Mouse (Mus musculus) forebrain, embryonic 16.5 days (tissue): Measurements from ENCODE around the gene Ltbp1. TPM values are rescaled to one million over a fixed set of nuclear protein-coding genes. Genes with fewer than 3 reads are reported as not detected.

ENCODE experiments used
- ATAC-seq: fragments of 200-750 bp; cut with Nextera tagmentation; 2 replicates; pipeline ENCODE4 v1.8.0; 2017; ENCODE audit warnings: mild to moderate bottlenecking, moderate library complexity
- H3K27ac ChIP-seq: fragments of 300-500 bp; sonication (generic); 2 replicates; pipeline ENCODE4 v1.5.1; 2014; ENCODE audit warnings: low read length, control low read depth
- H3K27me3 ChIP-seq: fragments of 300-500 bp; sonication (generic); replicated peaks from 2 replicates; pipeline ENCODE4 v1.6.1; 2014; ENCODE audit warnings: low read length; ENCODE audit not compliant: control insufficient read depth, insufficient read depth
- H3K36me3 ChIP-seq: fragments of 300-500 bp; sonication (generic); 2 replicates; pipeline ENCODE4 v1.6.1; 2014; ENCODE audit not compliant: control insufficient read depth, insufficient read depth
- H3K4me1 ChIP-seq: fragments of 300-500 bp; sonication (generic); replicated peaks from 2 replicates; pipeline ENCODE4 v1.6.1; 2014; ENCODE audit warnings: low read length; ENCODE audit not compliant: control insufficient read depth, insufficient read depth
- H3K4me2 ChIP-seq: fragments of 300-500 bp; sonication (generic); 2 replicates; pipeline ENCODE4 v1.6.1; 2014; ENCODE audit warnings: mild to moderate bottlenecking, low read length, control low read depth
- H3K4me3 ChIP-seq: fragments of 300-500 bp; sonication (generic); replicated peaks from 2 replicates; pipeline ENCODE4 v1.5.1; 2014; ENCODE audit warnings: mild to moderate bottlenecking, low read length, control low read depth
- H3K9ac ChIP-seq: fragments of 300-500 bp; sonication (generic); replicated peaks from 2 replicates; pipeline ENCODE4 v1.6.1; 2014; ENCODE audit warnings: low read depth, low read length, control low read depth
- H3K9me3 ChIP-seq: fragments of 300-500 bp; sonication (generic); 2 replicates; pipeline ENCODE4 v1.6.1; 2016; ENCODE audit warnings: low read length; ENCODE audit not compliant: control insufficient read depth
- WGBS: fragments of 180-500 bp; shearing (Covaris S2); extraction: QIAGEN DNeasy Blood & Tissue Kit; methylation state at CpG from one replicate; pipeline ENCODE4 v1.1.7; 2014; 5-methylcytosine and 5-hydroxymethylcytosine counted together
- polyA plus RNA-seq: library from polyadenylated mRNA; unstranded; fragments of >200 nt; fragmentation: Nextera tagmentation; extraction: Ambion mirVana; gene quantifications from 2 replicates; pipeline ENCODE4 v1.2.1, GENCODE M21; 2015

The Ltbp1 gene
- polyA plus RNA-seq, 1 experiment from 2014 or later: 2.3 TPM

DNA sequence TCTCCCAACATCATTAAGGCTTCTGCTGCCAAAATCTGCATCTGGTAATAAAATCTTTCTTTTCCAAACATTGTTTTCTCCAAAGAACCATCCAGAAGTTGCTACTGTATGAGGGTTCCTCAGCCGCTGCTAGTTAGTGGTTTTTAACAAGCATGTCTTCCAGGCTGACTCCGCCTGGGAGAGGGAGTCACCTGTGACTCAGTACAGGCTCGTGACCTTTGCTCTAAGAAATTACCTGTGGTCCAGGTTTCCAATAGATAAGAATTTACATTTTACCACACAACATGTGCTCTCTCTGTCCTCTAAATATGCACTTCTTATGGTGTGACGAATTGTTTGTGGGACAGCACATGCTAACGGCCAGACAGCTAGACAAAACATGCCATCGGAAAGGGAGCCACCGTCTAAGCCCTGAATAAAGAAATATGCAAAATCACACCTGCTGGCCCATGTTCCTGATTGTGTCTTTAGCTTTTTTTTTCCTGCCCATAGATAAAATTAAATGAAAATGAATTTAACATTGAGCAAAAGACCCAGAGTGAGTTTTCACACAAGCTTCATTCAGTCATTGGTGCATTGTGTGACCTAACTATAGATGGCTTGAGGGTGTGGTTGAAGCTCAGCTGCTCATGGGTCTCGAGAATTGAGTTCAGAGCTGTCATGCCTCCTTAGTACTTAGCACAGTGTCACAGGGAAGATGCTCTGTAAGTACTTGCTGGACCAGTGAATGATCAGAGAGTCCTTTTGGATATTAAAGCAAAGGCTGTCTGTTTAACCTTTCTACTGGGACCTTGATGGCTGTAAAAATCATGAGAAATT lies 29.0 kb upstream of the Ltbp1 start:
- Histone ChIP-seq H3K36me3 (no peaks in the 10 kb centered on the region), H3K27me3 (no peaks in the 10 kb centered on the region), H3K27ac (no peak overlapping the region), H3K9ac (no peak overlapping the region), H3K4me2 (no peak overlapping the region), H3K4me3 (no peak overlapping the region), H3K9me3 (no peaks in the 10 kb centered on the region), H3K4me1 (peaks cover 5% of the 10 kb centered on the region)
- 46% methylated on average over 8 of the region's 8 CpGs for WGBS
- peak; percentile 69 for ATAC-seq

DNA sequence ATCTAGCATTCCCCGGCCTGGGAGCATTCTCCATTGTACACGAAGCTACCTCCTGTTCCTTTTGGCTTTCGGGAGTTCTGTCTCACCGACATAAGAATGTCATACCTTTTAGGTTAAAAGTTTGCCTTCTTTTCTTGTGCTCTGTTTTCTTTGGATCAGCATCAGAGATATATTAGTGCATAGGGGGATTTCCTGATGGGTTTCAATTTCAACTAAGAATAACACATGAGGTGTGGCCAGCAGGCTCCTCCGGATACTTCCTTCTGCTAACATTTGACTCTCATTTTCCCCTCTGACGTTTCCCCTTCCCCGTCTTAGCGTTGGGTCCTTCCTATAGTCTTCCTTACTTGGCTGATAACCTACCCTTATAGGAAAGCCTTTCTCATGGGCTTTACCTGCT lies 25.6 kb upstream of the Ltbp1 start:
- no peak for ATAC-seq
- no peaks in the 10 kb centered on the region for H3K27me3 ChIP-seq
- no peak overlapping the region for H3K4me3 ChIP-seq
- no peak overlapping the region for H3K27ac ChIP-seq
- peaks cover 5% of the 10 kb centered on the region for H3K4me1 ChIP-seq
- H3K9me3 ChIP-seq: no peaks in the 10 kb centered on the region
- no peak overlapping the region for H3K4me2 ChIP-seq
- no peak overlapping the region for H3K9ac ChIP-seq
- H3K36me3 ChIP-seq: no peaks in the 10 kb centered on the region
- WGBS: 89% methylated on average over 8 of the region's 8 CpGs

DNA sequence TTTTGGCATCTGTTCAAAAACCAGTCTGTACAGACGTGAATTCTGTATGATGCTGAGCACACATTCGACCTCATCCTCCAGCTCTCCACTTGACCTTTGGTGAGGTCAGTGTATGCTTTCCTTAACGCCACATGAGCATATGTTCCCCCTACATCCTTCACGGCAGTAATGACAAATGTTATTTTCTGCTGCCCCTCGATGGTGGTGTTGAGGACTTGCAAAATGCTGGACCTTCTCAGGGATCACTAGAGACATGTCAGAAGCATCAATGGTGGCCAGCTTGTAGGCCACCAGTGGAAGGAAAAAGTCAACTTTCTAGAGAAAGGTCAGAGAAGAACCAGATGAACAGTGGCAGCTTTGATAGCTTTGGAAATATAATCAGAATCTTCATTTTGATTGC lies 23.7 kb upstream of the Ltbp1 start:
- Histone ChIP-seq H3K4me2 (no peak overlapping the region), H3K27me3 (no peaks in the 10 kb centered on the region), H3K9me3 (no peaks in the 10 kb centered on the region), H3K4me1 (peaks cover 5% of the 10 kb centered on the region), H3K9ac (no peak overlapping the region), H3K4me3 (no peak overlapping the region), H3K36me3 (no peaks in the 10 kb centered on the region), H3K27ac (no peak overlapping the region)
- ATAC-seq: no peak
- WGBS: 91% methylated on average over 5 of the region's 5 CpGs

DNA sequence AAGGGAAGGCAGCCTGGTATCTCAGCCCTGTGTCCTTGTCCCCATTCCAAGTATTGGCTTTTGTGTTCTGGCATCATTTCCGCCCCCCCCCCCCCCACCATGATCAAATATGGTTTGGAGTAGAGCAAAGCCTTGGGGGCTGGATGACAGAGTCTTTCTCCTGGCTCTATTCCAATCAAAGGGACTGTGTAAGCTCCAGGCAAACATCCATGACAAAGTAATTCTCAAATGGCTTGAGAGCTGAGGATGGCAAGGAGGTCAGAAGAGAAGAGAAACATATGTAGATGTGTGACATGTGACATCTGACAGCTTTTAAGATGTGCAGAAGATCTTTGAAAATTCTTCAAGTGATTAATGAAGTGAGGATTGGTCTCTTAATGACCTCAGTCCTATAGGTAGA lies 22.5 kb upstream of the Ltbp1 start:
- no peak for ATAC-seq
- no peak overlapping the region for H3K4me2 ChIP-seq
- H3K9me3 ChIP-seq: no peaks in the 10 kb centered on the region
- H3K36me3 ChIP-seq: no peaks in the 10 kb centered on the region
- no peak overlapping the region for H3K9ac ChIP-seq
- H3K4me1 ChIP-seq: no peaks in the 10 kb centered on the region
- H3K27me3 ChIP-seq: no peaks in the 10 kb centered on the region
- WGBS: 78% methylated on average over 1 of the region's 1 CpGs
- no peak overlapping the region for H3K27ac ChIP-seq
- H3K4me3 ChIP-seq: no peak overlapping the region

DNA sequence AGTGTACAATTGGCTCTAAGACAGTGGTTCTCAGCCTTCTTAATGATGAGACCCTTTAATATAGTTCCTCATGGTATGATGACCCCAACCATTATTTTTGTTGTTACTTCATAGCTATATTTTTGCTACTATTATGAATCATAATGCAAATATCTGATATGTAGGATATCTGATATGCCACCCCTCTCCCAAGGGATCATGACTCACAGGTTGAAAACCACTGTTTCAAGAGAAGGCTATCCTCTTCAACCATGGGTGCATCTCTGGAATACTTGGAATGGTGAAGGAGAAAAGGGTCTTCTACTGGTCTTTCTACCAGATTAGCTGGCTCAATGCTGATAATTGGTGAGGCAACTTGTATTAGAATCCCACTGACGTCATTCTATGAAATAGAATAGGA lies 21.3 kb upstream of the Ltbp1 start:
- Histone ChIP-seq H3K9ac (no peak overlapping the region), H3K4me1 (no peaks in the 10 kb centered on the region), H3K27ac (no peak overlapping the region), H3K9me3 (no peaks in the 10 kb centered on the region), H3K4me3 (no peak overlapping the region), H3K27me3 (no peaks in the 10 kb centered on the region), H3K36me3 (no peaks in the 10 kb centered on the region), H3K4me2 (no peak overlapping the region)
- no peak for ATAC-seq
- 84% methylated on average over 1 of the region's 1 CpGs for WGBS

- Histone ChIP-seq H3K36me3 (no peaks in the 10 kb centered on the region), H3K27me3 (no peaks in the 10 kb centered on the region), H3K4me3 (no peak overlapping the region), H3K27ac (no peak overlapping the region), H3K9ac (no peak overlapping the region), H3K9me3 (no peaks in the 10 kb centered on the region), H3K4me1 (no peaks in the 10 kb centered on the region), H3K4me2 (no peak overlapping the region)
- ATAC-seq: no peak
These were observed 20.7 kb upstream of the Ltbp1 start for GRCm38 (mm10) chr17:74984681-74985080.

GRCm38 (mm10) chr17:74987067-74987466 lies 18.3 kb upstream of the Ltbp1 start:
- no peak for ATAC-seq
- H3K9me3 ChIP-seq: no peaks in the 10 kb centered on the region
- H3K36me3 ChIP-seq: no peaks in the 10 kb centered on the region
- WGBS: 58% methylated on average over 1 of the region's 1 CpGs
- no peaks in the 10 kb centered on the region for H3K27me3 ChIP-seq
- no peak overlapping the region for H3K27ac ChIP-seq
- H3K4me1 ChIP-seq: no peaks in the 10 kb centered on the region
- no peak overlapping the region for H3K4me3 ChIP-seq
- no peak overlapping the region for H3K4me2 ChIP-seq
- H3K9ac ChIP-seq: no peak overlapping the region

- H3K36me3 ChIP-seq: no peaks in the 10 kb centered on the region
- no peak overlapping the region for H3K9ac ChIP-seq
- no peak for ATAC-seq
- no peaks in the 10 kb centered on the region for H3K9me3 ChIP-seq
- H3K27ac ChIP-seq: no peak overlapping the region
- H3K4me1 ChIP-seq: peaks cover 11% of the 10 kb centered on the region
- WGBS: 99% methylated on average over 4 of the region's 4 CpGs
- no peaks in the 10 kb centered on the region for H3K27me3 ChIP-seq
- no peak overlapping the region for H3K4me3 ChIP-seq
- H3K4me2 ChIP-seq: no peak overlapping the region
These were observed 15.7 kb upstream of the Ltbp1 start for GRCm38 (mm10) chr17:74989691-74990090.

- no peak overlapping the region for H3K9ac ChIP-seq
- H3K36me3 ChIP-seq: no peaks in the 10 kb centered on the region
- no peak overlapping the region for H3K27ac ChIP-seq
- no peak overlapping the region for H3K4me2 ChIP-seq
- no peak for ATAC-seq
- H3K4me3 ChIP-seq: no peak overlapping the region
- WGBS: 76% methylated on average over 3 of the region's 3 CpGs
- peaks cover 14% of the 10 kb centered on the region for H3K4me1 ChIP-seq
- no peaks in the 10 kb centered on the region for H3K27me3 ChIP-seq
- no peaks in the 10 kb centered on the region for H3K9me3 ChIP-seq
These were observed 14.8 kb upstream of the Ltbp1 start for GRCm38 (mm10) chr17:74990561-74990960.
